Mouse (Mus musculus): Measurements from ENCODE around the gene Mical3. TPM values are rescaled to one million over a fixed set of nuclear protein-coding genes. Genes with fewer than 3 reads are reported as not detected.

Mical3 gene
- total RNA-seq, 2 experiments from 2014 or later, result 45.6 to 53.0 TPM

DNA sequence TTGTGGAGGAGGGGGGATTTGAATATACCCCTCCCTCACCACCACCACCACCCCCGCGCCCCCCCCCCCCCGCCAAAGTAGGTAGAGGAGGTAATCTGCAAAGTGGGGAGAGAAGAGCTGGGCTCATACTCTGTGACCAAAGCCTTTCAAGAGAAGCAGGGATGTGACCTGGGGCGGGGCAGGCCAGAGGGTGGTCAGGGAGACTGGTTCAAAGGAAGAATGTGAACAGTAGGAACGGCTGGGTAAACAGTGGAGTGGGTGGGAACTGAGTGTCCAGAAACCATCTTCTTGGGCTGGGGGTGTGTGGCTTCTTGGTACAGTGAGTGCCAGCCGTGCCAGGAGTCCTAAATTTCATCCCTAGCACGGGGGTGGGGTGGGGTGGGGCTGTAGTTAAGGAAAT, 10.0 kb downstream of the Mical3 start:
- intact Hi-C loops (cut with DNase I; ENCODE audit: low total_unique reads), result loop anchor here (10.0 kb wide), 1 partner anchor 106 kb away; no protein-coding TSS in a partner anchor
- DNase-seq, result no peak

DNA sequence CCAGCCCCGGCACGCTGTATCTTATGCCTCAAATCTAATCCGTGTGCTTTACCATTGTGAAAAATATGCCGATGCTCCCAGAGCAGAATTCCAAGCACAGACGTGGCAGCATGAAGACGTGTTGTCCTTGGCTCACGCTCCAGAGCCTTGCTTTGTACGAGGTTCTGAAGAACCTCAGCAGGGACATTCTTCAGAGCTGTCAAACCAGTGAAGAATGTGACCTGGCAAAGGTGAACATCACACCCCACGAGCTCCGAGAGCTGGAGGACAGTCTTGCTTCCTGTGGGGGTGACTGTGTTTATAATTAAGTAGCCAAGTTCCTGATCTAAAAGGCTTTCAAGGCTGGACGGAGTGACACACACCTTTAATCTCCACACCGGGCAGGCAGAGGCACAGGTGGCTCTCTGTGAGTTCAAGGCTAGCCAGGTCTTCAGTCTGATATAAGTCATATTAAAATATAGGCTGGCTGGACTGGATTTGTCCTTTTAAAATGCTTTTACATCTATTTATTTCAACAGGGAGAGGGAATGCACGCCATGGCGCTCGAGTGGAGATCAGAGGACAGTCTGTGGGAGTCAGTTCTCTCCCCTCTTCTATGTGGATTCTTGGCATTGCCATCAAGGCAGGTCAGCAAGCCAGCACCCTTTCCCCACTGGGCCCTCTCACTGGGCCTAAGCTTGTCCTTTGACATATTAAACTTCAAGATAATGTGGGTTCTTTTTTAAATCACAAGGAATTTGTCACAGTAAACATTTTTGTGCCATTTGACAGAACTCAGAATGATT, 12.6 kb downstream of the Mical3 start:
- intact Hi-C loops (cut with DNase I; ENCODE audit: low total_unique reads), result no loop called here
- no peak for DNase-seq

DNA sequence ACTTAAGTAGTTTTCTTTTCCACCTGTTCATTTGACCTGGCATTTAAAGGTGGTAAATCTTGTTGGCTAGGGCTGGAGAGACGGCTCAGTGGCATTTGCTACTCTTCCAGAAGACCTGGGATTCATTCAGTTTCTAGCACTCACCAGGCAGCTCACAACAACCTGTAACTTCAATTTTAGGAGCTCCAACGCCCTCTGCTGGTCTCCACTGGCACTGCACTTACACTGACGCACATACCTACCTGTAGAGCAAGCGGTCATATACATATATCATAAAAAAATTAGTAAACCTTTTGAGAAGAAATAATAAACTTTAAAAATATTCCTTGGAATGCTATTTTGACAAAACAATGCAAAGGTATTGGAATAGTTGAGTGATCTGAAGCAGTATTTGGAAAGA, 13.7 kb downstream of the Mical3 start:
- intact Hi-C loops (cut with DNase I; ENCODE audit: low total_unique reads), result no loop called here

DNA sequence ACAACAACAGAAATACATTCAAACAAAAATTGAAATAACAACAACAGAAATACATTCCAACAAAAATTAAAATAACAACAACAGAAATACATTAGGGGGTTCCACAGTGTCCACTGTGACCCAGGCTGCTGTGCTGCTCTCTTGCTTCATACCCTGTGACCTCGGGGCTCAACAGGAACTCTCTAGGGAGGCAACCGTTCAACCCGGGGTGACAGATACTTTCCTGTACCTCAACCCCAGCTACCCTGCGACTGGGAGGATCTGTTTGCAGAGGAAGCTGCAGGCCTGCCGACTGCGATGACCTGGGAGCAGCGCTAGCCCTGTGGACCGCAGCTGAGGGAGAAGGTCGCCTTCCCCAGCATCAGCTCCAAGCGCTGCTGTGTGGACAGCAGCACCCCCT, 14.4 kb downstream of the Mical3 start:
- intact Hi-C loops (cut with DNase I; ENCODE audit: low total_unique reads), result no loop called here
- no peak for DNase-seq

More for the DNA sequence above, 13.7 kb downstream of the Mical3 start:
- no peak for DNase-seq

DNA sequence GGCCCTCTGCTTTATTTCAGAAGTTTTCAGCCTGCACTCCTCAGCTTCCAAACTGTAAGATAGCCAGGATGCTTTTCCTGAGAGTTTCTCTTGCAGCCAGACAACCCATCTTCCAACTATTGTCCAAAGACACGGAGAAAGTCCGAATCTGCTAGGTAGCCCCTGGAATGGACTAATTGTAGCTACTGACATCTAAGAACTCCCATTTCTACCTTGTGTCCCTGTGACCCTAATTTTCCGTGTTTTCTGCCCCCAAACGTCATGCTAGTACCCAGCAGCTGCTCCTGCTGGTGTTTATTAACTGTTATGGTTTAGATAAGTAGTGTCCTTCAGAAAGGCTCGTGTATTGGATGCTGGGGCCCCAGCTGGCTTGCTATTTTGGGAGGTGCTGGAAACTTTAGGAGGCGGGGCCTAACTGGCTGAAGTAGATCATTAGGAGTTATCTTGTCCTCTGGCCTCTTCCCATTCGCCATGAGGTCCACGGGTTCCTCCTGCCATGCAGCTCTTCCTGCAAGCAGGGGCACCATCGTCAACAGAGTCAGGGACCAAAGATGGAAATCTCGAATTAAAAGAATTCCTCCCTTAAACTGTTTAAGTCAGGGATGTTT, 19.2 kb downstream of the Mical3 start:
- DNase-seq, result peak; percentile 36
- intact Hi-C loops (cut with DNase I; ENCODE audit: low total_unique reads), result no loop called here

DNA sequence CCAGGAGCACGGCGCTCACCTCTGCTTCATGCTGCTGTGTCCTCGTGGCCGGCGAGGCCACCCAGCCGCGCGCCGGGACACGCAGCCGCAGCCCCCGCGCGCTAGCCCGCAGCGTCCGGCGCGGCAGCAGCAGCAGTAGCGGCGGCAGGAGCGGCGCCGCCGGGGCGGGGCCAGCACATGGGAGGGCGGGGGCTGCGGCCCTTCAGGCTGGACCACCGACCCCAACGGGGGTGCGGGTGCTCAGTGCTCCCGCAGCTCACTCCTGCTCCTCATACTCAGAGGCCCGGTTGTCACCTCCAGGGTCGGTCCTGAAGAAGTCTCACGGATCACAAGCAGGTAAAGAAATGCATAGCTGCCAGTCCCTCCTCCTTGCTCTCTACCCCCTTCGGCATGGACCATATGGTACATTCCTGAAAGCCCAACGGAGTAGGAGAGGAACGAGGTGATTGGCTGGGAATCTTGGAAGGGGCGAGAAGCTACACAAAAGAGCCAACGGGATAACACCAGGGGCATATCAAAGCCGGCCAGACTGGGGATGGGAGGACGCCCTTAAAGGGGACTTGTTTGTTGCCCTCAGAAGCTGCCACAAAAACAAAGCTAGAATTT, 20.7 kb downstream of the Mical3 start:
- intact Hi-C loops (cut with DNase I; ENCODE audit: low total_unique reads), result loop anchor here (10.0 kb wide), 1 partner anchor 55 kb away; no protein-coding TSS in a partner anchor
- DNase-seq, result peak; percentile 90

DNA sequence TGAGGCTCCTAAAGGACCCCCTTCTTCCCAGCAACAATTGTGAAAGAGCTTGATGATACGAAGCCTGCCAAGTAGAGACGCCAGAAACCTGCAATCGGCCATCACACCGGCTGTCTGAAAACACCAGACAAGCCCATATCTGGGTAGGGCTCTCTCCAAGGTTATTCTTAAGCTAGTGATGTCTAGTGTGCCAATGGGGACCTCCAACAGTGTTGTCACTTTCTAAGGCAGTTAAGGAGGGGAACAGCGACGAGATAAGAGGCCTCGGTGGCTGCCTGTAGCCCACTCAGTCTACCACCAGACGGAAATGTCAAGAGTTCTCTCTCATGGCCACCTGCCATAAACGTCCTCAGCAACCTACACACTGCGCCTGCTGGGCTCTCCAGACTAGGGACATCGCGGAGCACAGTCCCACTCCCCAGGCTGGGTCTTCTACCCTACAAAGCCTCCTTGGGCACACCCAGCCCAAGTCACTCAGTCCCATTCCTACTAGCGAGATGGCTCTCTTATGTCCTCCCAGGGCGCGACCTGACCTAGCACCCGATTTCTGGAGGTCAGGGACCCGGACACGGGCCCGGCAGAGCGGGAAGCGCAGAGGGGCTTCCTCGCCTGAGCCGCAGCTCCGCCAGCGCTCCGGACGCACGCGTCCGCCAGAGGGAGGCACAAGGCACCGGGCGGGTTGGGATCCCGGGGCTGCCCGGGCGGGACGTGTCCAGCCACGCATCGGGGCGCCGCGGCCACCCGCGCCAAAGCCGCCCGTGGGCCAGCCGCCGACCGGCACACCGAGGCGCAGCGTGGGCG, 21.4 kb downstream of the Mical3 start:
- peak; percentile 38 for DNase-seq
- intact Hi-C loops (cut with DNase I; ENCODE audit: low total_unique reads), result loop anchor here (10.0 kb wide), 1 partner anchor 55 kb away; no protein-coding TSS in a partner anchor

DNA sequence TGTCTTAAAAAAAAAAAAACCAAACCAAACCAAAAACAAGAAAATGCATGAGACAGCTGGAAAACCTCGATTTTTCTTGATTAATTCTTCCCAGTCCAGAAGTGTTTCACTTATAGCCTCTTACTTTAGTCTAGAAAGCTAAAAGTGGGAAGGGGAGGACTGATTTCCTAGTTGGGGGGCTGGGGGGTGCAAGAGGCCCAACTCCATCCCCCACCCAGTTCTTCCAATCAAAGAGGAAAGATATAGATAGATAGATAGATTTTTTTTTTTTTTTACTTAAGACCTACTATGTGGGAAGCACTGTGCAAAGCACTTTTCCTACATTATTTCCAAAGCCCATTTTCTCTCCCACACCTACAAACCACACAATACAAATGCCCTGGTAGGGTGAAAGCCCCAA, 22.7 kb downstream of the Mical3 start:
- no peak for DNase-seq
- intact Hi-C loops (cut with DNase I; ENCODE audit: low total_unique reads), result loop anchor here (10.0 kb wide), 1 partner anchor 53 kb away; no protein-coding TSS in a partner anchor

DNA sequence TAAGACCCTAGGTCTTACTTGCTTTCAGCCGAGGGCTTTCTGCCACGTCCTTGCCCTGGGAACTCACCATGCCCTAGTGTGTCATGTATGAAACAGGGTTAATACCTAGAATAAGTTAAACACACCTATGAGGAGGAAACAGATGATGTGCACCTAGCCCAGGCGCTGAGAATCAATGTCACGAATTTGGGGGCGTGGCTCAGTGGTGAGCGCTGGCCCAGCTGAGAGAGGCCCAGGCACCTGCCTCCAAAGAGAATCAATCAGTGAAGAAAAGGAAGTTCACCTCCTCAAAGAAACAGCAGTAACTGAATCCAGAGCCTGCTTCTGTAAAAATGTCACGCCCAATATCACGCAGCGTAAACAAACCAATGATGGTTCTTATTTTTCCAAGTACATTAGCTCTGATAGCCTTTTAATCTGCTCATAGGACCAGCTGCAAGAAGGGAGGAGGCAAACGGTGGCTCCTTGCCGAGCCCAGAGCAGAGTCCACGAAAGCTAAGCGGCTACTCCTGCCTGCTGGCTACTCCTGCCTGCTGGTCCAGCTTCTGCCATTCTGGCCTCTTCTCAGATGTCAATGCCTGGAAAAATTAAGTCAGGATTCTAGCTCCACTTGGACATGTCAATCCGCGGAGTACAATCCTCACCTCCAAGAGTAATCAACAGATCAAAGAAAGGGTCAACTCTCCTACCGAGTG, 23.9 kb downstream of the Mical3 start:
- intact Hi-C loops (cut with DNase I; ENCODE audit: low total_unique reads), result loop anchor here (10.0 kb wide), 1 partner anchor 52 kb away; no protein-coding TSS in a partner anchor
- peak; percentile 70 for DNase-seq

DNA sequence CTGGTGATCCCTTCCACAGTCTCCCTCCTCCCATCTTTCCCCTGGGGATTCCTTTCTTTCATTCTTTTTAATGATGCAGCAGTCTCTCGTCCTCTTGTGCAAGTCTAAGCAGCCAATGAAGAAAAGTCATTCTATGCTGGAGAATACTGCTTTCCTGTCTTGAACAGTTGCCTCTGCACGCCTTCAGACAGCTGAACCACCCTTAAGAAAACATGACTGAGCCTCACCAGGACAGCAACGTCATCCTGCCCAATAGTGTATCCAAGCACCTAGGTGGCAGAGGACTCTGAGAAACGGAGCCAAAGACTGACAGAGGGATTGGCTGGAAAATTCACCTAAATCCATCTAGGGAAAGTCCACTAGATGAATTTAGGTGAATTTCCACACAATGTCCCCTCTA, 25.1 kb downstream of the Mical3 start:
- no peak for DNase-seq
- intact Hi-C loops (cut with DNase I; ENCODE audit: low total_unique reads), result loop anchor here (10.0 kb wide), 1 partner anchor 51 kb away; no protein-coding TSS in a partner anchor

DNA sequence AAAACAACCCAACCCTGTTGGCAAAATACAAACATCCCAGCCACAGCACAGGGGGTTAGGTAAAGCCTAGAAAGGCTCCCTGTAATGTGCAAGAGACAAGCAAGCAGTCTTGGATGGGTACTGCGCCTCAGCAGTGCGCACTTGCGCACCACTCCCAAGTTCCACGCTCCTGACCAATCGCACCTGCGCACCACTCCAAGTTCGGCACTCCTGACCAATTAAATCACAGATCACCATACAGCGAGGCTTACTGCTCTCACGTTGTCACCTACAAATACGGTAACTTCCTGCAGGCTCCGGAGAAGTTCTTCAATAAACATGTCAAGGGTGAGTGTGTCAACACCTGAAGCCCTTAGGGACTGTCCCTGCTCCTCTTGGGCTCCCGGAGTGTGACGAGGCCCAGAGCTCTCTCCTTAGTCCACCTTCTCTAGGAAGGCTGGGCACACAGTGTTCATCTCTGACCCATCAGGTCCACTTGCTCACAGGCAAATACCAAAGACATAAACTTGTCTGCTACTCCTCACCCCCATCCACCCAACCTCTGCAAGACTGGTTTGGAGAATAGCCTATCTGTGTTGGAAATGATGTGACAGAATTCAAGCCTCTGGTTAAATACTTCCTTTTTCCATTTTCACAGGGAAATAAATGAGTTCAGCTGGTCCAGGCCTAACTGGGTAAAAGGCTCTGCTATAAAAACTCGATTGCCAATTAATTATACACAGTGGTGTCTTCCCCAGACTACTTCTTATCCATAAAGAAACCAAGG, 27.2 kb downstream of the Mical3 start:
- DNase-seq, result no peak
- intact Hi-C loops (cut with DNase I; ENCODE audit: low total_unique reads), result loop anchor here (10.0 kb wide), 1 partner anchor 49 kb away; no protein-coding TSS in a partner anchor

DNA sequence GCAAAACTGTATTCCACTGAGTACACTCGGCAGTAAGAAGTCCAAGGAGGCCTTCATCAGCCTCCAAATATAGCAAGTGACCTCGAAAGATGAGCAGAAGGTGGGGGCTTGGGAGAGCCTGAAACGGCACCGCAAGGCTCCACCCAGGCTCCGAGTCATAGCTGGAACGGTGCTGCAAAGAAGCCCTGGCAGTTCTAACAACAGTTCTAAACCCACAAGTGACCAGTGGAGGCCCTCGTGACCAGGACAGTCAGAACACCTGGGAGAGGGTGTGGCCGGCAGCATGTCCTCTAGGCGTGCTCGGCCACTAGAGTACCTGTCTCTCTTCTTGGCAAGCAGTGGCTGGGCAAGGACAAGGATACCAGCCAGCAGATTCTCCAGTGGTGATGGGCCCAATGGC, 27.9 kb downstream of the Mical3 start:
- intact Hi-C loops (cut with DNase I; ENCODE audit: low total_unique reads), result loop anchor here (10.0 kb wide), 1 partner anchor 48 kb away; no protein-coding TSS in a partner anchor
- DNase-seq, result peak; percentile 55

DNA sequence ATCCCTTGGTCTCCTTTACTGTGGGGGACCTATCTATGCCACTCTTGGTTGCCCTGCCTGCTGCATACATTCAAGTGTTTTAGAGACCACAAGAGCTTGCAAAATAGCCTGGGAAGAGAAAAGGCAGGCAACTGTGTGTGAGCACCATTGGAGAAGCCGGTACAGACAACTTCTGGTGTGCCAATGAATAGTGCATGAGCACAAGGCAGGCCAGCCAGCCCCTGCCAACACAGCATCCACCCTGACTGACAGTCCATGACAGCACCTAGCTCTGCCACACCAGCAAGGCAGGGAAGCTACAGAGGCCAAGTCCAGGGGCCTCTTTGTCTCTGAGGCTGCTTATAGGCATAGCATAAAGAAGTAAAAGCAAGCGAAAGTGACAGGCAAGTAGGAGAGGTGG, 28.7 kb downstream of the Mical3 start:
- intact Hi-C loops (cut with DNase I; ENCODE audit: low total_unique reads), result loop anchor here (10.0 kb wide), 1 partner anchor 47 kb away; no protein-coding TSS in a partner anchor

DNA sequence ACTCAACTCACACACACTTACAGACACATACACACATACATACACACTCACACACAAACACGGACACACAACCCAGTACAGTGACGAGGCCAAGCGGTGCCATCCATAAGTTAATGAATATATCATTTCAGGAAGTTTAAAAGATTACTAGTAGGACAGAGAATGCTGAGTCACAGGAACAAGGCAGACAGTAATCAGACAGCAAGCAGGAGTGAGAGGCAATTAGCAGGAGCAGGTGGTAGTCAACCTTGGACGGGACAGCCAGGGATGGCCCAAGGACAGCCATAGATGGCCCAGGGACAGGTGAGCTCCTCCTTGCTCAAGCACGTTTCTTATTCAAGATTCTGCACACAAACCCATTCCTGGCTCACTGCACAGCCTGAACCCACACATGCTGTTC, 29.6 kb downstream of the Mical3 start:
- intact Hi-C loops (cut with DNase I; ENCODE audit: low total_unique reads), result loop anchor here (10.0 kb wide), 1 partner anchor 46 kb away; no protein-coding TSS in a partner anchor
- no peak for DNase-seq

More for the DNA sequence above, 28.7 kb downstream of the Mical3 start:
- no peak for DNase-seq

DNA sequence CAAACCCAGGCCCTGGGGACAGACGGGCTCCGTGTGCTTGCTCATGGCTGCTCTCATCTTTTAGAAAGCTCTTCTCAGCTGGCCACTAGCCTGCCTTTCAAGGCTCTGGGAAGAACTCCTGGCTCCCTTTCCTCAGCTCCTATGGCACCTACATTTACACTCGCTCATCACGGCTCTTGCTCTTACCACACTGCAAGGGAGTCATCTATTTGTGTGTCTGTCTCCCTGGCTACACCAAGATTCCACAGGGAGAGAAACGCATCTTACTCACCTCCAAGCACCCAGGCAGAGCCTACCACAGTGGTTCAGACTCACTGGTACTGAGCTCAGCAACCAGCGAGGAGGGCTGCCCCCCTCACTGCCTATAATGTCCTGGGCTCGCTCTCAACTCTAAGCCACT, 31.0 kb downstream of the Mical3 start:
- no peak for DNase-seq
- intact Hi-C loops (cut with DNase I; ENCODE audit: low total_unique reads), result loop anchor here (10.0 kb wide), 1 partner anchor 45 kb away; no protein-coding TSS in a partner anchor

DNA sequence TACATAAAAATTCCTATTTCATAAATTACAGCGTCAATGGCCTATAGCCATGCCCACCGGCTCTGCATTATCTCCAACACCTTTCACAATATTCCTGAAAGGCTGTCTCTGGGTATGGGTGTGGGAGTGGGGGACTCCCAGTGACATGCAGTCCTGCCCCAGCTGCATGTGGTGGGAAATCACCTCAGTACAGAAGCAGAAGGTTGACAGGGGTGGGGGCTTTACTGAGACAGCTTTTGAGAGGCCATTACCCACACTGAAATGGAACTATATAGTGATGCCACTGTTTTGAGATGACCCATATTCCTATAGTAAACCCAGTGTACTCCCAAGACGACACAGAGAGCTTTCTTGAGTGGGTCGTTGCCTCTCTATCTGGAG, 31.6 kb downstream of the Mical3 start:
- intact Hi-C loops (cut with DNase I; ENCODE audit: low total_unique reads), result no loop called here
- no peak for DNase-seq

DNA sequence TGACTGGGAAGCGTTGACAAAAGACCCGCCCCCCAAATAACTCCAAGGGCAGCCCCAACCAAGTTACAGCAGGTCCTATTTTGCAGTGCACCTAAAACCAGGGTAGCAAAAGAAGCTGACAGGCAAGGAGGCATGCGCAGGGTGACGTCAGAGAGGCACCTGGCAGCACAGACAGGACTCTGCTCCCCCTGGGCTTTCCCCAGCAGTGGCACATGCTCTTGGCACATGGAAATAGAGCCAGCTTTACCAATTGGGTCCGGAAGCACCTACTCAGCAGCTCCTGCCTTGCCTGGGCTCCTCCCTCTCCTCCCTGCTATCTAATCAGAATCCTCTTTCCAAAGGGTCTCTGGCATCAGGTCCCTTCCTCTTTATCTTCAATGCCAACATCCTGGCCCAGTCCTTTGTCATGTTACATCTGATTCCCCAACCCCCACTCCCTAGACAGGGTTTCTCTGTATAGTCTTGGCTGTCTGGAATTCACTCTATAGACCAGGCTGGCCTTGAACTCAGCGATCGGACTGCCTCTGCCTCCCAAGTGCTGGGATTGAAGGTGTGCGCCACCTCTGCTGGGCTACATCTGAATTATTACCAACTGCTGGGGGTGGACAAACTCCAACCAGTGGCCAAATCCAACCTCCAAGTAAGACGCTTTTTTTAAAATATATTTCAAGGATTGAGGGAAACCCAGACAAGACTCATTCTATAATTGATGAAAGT, 32.1 kb downstream of the Mical3 start:
- intact Hi-C loops (cut with DNase I; ENCODE audit: low total_unique reads), result no loop called here
- no peak for DNase-seq

Measured in gastrocnemius, postnatal 14 days (tissue).